Mouse (Mus musculus) testis, adult 2 months (tissue): ENCODE data around the gene Cox4i1. TPM values are rescaled to one million over a fixed set of nuclear protein-coding genes. Genes with fewer than 3 reads are reported as not detected.

Experiments
- H3K27ac ChIP-seq: fragments of 200-500 bp; 2 replicates; pipeline ENCODE4 v1.5.1; 2012; ENCODE audit warnings: low read depth, low read length; ENCODE audit not compliant: control insufficient read depth, insufficient read depth
- H3K27me3 ChIP-seq: fragments of 200-500 bp; 2 replicates; pipeline ENCODE4 v1.6.1; 2012; ENCODE audit warnings: mild to moderate bottlenecking, low read length, moderate library complexity; ENCODE audit not compliant: control insufficient read depth, insufficient read depth
- H3K36me3 ChIP-seq: fragments of 200-500 bp; 2 replicates; pipeline ENCODE4 v1.6.1; 2012; ENCODE audit warnings: mild to moderate bottlenecking, low read length; ENCODE audit not compliant: control insufficient read depth, insufficient read depth
- H3K4me1 ChIP-seq: fragments of 200-500 bp; 2 replicates; pipeline ENCODE4 v1.6.1; 2012; ENCODE audit warnings: low read length; ENCODE audit not compliant: control insufficient read depth, insufficient read depth
- H3K4me3 ChIP-seq: fragments of 200-500 bp; 2 replicates; pipeline ENCODE4 v1.5.1; 2012; ENCODE audit warnings: low read depth, mild to moderate bottlenecking, low read length, moderate library complexity, mixed read lengths; ENCODE audit not compliant: control insufficient read depth
- CTCF ChIP-seq: fragments of 200-500 bp; IDR thresholded peaks from 2 replicates; pipeline ENCODE4 v1.5.1; 2012; ENCODE audit warnings: low read depth, mild to moderate bottlenecking, inconsistent platforms, low read length, moderate library complexity; ENCODE audit not compliant: control insufficient read depth, insufficient read depth, insufficient replicate concordance
- POLR2A ChIP-seq: fragments of 200-500 bp; IDR thresholded peaks from 2 replicates; pipeline ENCODE4 v1.6.1; 2012; ENCODE audit warnings: low read depth, mild to moderate bottlenecking, inconsistent platforms, low read length, moderate library complexity; ENCODE audit not compliant: control insufficient read depth
- polyA plus RNA-seq: library from polyadenylated mRNA; depleted of rRNA; stranded (reverse); fragments of >200 nt; gene quantifications from 2 replicates; pipeline ENCODE4 v1.2.3, GENCODE M21; 2012; rRNA removed

Gene Cox4i1
- polyA plus RNA-seq, 1 experiment, result 803 TPM

DNA sequence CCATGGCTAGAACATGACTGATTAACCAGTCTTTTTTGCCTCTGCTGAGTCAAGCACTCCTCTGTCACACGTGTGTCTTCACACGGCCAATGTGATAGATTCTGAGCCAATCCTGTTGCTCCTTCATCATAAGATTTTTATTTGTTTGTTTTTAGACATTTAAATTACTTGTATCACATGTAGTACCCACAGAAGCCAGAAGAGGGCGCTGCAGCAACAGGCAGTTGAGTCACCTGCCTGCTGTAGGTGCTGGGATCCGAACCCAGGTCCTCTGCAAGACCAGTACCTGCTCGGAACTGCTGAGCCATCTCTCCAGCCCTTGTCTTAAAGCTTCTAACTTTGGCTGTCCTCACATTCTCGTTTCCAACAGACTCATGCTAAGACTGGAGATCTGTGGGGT lies 55.0 kb downstream of the Cox4i1 start:
- H3K4me3 ChIP-seq, result no peak overlapping the region
- no peaks in the 10 kb centered on the region for H3K27me3 ChIP-seq
- H3K36me3 ChIP-seq, result no peaks in the 10 kb centered on the region
- peak; percentile 87 for TF ChIP-seq CTCF
- TF ChIP-seq POLR2A, result no peak
- H3K27ac ChIP-seq, result no peak overlapping the region
- H3K4me1 ChIP-seq, result no peaks in the 10 kb centered on the region

Other genes with a start within 250 kb of the Cox4i1 start
- gene Gins2, start 78.9 kb upstream of the Cox4i1 start, polyA plus RNA-seq, result 26.9 and 32.1 TPM in 2 replicates
- gene 1190005I06Rik, start 20.6 kb upstream of the Cox4i1 start, polyA plus RNA-seq, result 10.4 and 10.9 TPM in 2 replicates
- gene Gm27021, start 143 bp upstream of the Cox4i1 start, polyA plus RNA-seq, result 0.57 and 0.59 TPM in 2 replicates
- gene Emc8, start 351 bp downstream of the Cox4i1 start, polyA plus RNA-seq, result 29.4 and 38.1 TPM in 2 replicates
- gene Irf8, start 68.1 kb downstream of the Cox4i1 start, polyA plus RNA-seq, result 2.9 and 3.4 TPM in 2 replicates